Mouse (Mus musculus) adipocyte (in vitro differentiated cells): ENCODE measurements around the gene Pdhb.
"Not testable (repeated sequence)": the region's sequence is repeated elsewhere in the genome, so short reads cannot be mapped to it uniquely, and the experiment has no call there.

Experiments used
- DNase-seq: peaks from one replicate; pipeline ENCODE4 v3.0.0-alpha.2; 2016; ENCODE audit warnings: low spot score

Pdhb gene

DNA sequence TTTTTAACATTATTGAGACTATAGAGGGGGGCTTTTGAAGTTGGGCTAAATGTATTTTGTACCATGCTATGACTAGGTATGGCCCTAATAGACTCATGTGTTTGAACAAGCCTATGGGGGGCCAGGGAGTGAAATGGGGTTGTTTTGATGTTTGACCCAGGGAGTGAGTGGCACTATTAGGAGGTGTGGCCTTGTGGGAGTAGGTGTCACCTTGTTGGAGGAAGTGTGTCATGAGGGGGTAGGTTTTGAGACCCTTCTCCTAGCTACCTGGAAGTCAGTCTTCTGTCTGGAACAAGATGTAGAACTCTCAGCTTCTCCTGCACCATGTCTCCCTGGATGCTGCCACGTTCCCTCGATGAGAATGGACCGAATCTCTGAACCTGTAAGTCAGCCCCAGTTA is 17.7 kb upstream of the Pdhb start:
- DNase-seq: no peak

DNA sequence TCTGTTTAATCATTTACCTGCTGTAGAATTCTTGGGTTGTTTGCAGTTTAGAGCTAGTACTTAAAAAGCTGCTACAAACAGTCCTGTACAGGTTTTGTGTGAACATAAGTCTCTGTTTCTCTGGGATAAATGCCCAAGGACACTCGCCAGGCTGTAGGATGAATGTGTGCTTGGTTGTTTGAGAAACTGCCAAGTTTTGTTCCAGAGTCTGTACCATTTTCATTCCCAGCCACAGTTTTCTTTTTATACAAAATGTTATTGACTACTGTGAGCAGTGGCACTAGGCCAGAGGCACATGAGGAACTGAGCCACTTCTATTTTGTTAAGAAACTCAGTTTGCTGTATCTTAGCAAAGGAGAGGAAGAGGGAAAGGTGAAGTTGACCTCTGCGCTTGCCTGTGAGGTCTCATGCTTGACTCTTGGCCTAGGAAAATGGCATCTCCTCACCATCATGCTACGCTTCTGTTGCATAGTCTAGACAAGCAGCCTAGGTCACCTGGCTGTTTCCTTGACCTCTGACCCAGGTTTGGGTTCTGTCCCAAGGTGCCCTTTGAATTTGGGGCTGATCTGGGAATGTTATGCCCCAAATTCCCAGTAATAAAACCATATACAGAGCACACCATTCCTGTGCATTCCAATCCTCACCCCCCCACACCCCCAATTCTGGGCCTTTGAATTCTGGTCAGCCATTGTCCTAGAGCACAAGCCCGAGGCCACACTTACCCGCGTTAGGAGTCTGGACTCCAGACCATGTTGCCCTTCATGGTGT is 13.6 kb upstream of the Pdhb start:
- peak; percentile 26 for DNase-seq

DNA sequence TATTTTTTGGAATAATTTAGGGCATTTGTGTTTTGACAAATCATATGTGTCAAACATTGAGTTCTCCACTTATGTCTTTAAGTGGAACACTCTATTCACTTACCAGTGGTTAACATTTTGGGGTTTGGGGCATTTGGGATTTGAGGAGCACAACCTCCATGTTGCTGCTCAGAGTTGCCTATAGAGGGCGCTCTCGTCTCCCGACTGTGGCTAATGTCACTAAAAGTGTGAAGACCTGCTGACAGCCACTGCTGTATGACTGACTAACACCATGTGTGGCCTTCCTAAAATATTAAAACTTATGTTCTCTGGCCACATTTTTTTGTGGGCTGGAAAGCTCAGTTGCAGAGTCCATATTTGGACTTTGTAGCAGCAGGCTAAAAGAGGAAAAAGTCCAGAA is 10.5 kb upstream of the Pdhb start:
- DNase-seq: no peak

DNA sequence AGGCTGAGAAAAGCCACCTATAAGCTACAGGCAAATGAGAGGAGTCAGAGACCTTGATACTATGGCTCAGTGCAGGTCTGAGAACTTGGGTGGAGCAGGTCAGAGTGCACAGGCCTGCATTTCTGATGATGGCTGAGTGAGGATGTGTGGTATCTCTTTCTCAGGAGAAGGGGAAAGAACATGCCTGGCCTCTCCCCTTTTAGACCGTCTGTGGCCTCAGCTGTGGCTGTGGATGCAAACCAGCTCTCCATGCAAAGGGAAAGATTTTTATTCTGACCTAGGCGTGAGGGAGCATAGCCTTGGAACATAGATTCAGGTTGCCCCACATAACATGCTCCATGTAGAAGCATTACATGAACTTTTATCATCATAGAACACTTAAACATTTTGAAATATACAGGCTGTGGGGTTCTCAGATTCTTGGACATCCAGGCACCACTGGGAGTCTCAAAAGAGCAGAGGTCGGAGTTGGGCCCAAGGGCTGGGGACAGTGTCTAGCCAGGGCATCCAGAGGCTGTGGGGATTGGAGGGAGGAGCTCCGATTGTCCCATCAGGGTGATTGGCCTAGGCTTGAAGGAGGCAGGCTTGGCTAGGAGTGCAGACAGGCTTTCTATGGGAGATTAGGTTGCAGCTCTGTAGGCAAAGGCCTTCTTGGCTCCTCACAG is 7.7 kb upstream of the Pdhb start:
- DNase-seq: no peak

DNA sequence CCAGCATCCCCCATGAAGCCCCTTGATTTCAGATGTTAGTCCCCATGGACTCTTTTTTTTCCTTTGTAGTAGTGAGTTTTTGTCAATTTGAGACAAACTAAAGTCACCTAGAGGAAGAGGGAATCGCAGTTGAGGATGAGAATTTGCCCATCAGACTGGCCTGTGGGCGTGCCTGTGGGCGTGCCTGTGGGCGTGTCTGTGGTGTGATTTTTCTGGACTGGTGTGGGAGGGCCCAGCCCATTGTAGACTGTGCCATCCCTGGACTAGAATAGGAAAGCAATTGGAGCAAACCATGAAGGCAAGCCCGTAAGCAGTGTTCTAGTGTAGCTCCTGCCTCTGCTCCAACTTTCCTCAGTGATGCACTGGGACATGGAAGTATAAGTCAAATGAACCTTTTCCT is 3.4 kb upstream of the Pdhb start:
- DNase-seq: no peak

DNA sequence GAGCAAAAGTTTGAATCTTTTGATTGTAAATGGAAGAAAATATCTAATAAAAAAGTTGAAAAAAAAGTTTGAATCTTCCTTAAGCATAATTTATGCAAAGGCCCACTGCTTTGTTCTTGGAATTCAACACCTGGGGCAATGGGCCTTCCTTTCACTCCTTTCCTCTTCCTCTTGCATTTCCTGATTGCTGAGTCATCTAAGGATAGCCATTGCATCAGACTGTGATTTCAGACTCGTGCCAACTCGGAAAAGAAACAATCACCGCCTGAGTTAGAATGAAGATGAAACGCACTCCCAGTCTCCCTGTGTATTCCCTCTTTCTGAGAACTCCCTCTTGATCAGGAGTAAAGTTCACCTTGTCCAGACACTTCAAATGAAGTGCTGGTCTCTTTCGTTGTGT is 1.8 kb upstream of the Pdhb start:
- DNase-seq: peak; percentile 58

DNA sequence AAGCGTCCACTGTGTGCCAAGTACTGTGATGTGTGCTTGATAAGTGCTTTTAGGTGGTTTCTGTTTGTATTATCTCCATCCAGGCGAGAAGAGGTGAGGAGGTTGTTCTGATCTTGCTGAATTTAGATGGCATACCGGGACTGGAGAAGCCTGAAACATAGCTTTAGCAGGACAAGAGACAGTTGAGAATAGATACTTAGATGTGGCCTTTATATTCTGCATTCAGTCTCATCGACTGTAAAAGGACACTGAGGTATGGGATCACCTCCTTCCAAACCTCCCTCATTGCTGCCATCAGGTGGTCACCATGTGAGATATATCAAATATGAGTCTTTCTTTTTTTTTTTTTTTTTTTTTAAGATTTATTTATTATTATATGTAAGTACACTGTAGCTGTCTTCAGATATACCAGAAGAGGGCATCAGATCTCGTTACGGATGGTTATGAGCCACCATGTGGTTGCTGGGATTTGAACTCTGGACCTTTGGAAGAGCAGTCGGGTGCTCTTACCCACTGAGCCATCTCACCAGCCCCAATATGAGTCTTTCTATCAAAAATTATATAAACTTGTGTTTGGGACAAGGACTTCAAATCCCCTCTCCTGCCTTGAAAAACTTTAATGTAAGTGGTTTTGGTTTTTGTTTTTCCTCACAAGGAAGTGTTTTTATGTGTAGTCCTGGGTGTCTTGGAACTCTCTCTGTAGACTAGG is 871 bp upstream of the Pdhb start:
- DNase-seq: not testable (repeated sequence)

DNA sequence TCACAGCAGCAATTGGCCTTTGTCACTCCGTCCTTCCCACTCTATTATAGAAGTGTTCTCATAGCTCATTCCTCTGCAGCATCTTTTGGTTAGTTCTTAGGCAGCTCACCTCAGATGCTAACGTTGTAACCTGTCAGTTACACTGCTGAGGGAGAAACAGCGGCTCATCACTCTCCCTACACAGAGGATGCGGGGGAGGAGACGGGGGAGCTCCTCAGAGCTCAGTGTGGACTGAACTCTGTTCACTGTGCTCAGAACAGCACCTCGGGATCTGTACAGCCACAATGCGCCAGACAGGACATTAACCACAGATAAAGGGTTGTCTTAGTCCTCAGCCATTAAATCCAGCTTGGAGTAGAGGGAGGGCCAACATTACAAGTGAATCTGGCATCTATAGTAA is 8.4 kb downstream of the Pdhb start:
- no peak for DNase-seq

DNA sequence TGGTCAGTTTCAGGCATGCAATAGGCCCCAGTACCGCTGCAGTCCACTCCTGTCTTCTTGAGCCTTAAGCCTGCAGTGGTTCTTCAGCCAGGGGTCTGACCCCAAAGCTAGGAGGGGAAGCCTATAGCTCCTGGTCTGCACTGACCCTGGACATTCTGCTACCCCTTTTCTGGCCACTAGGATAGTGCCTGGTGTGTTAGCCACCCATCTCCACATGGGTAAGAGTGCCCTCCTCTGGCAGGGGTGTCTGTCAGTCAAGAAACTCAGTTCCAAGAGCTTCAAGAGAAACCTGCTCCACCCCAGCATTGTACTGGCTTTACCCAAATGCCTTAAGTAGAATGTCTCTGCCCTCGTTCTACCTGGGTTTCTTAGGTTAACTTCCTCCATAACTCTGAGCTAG is 11.0 kb downstream of the Pdhb start:
- no peak for DNase-seq

DNA sequence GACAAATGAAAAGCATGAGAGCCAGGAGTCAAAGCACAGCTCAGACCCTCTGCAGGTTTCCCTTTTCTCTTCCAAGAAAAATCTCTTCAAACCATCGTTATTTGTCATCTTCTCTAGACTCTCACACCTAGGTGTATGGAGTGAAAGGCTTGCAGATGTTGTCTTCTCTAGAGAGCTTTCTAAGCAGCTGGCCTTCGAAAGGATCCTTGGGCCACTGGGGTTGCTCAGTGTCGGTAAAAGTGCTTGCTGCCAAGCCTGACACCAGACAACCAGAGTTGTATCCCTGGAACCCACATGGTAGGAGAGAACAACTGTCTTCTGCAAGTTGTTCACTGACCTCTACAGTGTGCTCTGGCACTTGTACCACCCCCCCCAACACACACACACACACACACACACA is 13.7 kb downstream of the Pdhb start:
- DNase-seq: no peak

DNA sequence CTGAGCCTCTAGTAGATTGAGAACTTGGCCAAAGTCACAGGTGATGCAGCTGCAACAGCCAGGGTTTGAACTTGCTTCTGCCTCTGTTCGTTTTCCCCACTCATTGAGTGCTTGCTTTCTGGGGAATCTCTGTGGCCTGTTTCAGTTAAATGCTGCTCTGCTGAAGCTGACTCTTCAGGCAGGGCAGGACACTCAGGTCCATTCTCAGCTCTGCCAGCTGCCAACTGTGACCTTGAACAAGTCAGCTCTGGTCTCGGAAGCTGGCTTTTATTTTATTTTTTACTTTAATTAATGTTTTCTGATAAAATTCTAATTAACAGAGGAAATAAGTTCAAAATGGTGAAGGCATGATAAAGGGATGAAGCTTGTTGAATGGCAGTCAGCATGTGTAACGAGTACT is 14.1 kb downstream of the Pdhb start:
- DNase-seq: no peak

DNA sequence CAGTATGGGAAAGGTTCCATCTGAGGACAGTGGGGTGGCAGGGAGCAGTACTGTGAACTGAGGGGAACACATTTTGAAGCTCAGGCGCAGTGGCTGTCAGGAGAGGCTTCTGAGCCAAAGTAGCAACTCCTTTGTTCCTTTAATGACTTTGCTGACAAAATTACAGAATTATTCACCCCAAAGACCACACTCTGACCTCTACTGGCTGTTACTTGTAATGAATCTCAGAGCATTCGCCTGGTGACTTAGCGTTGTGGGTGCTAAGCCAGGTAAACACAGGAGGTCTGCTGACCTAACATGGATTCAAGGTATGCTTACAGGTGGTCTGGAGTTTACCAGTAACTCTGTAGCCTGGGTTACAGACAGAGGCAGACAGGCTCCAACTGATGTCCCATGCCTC is 15.9 kb downstream of the Pdhb start:
- DNase-seq: no peak

DNA sequence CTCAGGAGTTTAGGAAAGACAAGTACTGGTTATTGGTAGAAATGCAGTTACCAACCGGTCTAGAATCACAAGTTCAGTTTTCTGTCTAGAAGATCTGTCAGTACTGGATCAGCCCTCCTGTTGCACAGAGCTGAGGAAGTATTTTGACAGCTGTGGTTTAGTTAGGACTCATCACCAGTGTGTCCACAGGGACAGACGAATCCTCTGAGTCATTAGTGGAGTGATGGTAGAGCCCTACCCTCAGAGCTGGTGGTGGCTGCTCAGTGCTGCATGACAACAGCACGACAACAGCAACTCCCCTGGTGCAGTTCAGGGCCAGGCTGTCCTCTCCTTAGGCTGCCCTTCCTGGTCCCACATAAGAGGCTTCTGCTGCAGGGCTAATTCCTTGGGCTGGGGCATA is 18.8 kb downstream of the Pdhb start:
- DNase-seq: no peak

DNA sequence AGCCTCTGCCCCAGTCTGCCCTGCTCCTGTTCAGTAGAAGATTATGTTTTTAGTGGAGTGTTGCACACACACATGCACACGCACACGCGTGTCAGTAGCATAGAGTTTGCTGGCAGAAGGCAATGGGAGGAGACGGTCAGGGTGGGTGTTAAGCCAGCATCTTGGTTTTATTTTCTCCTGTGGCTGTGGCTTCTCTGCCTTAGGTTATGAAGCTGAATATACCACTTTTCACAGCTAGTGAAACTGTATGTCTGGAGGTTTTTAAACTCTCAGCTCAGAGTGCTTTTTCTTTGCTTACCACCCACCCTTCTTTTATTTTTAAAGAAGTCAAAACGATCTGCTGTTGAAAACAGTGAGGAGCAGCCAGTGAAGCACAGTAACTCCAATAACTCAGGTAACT is 21.1 kb downstream of the Pdhb start:
- DNase-seq: no peak

DNA sequence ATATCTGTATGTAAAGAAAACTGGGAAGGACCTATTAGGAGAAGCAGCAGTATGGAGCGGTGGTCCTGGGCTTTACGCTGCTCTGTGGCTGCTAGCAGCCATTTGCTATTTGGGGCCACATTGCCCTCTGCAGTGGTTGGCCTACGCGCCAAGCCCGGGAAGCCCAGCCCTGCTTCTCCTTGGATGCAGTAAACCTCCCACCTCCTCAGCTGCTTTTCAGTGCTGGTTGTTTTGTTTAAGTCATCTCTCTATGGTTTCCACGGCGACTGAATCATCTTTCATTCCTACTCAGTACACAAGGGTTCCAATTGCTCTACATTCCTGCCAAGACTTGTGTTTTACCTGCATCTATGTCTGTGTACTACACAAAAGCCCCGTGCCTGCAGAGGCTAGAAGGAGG is 24.0 kb downstream of the Pdhb start:
- DNase-seq: no peak

DNA sequence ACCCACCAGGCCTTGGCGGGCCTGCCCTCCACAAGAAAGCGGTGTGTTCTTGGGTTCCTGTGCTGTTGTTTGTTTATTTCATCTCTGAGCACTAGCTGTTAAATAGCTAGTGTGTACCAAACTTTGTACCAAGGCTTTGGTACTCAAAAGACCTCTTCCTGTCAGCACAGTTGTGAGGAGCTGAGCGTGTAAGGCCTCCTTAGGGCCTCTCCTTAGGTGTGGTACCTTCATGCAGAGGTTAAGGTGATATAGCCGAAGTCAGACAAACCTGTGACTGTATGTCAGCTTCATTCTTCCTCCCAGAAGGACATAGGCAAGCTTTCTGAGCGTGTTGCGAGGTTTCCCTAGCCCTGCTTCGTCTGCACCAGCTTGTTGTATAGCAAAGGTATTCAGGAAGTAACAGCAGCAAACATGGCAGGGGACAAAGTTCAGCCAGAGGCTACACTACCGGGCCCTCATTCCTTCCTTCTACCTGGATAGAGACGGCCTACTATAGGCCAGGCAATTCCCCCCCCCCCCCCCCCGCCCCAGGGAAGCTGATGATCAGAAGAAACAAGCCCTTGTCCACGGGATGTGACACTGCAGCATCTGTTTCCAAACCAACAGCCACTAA is 26.1 kb downstream of the Pdhb start:
- no peak for DNase-seq

DNA sequence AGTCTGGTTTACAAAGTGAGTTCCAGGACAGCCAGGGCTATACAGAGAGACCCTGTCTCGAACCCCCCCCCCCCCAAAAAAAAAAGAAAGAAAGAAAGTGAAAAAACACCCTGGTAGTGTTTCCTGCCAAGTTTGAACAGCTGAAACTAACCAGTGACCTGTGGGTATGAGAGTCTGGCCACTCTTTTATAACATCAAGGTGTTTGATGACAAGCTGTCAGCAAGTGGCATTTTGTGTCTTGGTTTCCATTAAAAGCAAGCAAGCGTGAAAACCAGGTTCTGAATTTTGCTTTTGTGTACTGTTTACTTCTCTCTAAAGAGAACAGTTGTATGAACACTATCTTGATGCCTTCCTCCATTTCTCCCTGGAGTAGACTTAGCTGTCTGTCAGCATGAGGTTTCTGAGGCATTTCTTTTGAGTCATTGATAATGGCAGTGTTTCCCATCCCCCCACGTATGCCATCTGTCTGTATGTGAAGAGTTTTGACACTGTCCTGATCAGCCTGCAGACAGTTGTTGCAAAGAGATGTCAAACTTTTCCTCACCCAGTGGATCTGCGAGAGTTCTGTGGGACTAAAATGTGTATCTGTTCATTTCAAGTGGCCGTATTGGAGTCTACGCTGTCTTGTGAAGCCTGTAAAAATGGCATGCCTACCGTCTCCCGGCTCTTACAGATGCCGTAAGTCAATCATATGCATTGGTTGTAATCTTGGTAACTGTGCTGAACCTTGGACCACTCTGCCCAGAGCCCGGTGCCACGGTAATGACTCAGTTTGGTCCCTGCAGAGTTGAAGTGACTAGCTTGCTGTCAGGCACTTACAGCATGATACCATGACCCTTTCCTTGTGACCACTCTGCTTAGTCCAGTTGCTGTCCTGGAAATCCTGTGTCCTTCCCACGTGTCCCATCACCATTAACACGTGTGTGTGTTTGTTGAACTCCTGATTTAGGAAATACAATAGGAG is 26.9 kb downstream of the Pdhb start:
- DNase-seq: no peak

DNA sequence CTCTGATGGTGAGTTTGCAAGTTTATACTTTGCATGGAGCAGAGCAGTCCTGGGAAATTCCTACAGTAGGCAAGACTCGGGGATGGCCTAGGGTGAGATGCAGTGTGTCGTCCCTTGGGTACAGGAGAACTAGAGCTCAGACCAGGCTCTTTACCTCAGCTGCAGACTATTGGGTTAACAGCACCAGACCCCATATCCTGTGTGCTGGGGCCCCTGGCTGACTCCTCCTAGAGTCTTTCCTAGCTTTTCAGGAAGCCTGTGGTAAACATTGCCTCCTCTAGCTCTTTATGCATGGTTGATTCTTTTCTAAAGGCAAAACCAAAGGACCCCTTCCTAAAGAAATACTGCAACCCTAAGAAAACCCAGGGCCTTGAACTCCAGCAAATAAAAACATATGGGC is 31.7 kb downstream of the Pdhb start:
- DNase-seq: no peak

DNA sequence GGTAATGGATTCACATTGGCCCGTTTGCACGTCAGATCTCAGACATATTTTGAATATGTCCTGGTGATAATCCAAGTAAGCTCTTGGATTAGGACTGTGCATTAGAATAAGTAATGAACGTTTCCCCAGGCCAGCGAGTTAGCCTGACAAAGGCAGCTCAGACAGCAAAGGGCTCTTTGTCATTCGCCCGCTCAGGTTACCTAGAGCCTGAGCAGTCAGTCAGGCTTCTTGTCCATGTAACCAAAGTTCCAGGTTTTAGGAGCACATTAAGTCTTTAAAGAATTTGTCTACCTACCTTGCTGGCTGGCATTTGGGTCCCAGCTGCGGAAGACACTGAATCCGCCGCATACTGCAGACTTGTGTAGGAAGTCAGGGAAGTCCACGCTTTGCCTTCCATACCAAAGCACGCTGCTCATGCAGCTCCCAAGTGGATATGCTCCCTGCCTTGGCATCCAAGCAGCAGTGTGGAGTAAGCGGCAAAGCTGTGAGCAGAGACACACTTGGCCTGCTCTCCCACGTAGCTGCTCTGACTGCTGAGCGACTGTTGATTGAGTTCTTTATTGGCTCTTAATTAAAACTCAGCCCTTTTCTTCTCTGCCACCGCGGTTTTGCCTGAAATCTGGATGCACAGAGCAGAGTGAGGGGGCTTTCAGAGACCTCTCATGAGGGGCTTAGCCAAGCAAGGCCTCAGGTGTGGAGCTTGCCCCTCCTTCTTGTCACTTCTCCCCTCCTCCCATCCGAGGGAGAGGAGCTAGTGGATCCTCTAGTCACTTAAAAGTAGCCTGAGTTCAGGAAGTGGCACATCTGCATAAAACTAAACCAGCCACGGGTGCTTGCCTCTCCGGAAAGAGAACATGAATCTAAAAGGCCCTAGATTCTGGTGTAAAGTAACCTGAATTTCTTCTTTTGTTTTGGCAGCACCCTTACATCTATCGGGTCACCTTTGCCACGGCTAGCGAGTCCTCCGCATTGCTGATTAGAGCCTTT is 32.8 kb downstream of the Pdhb start:
- no peak for DNase-seq

DNA sequence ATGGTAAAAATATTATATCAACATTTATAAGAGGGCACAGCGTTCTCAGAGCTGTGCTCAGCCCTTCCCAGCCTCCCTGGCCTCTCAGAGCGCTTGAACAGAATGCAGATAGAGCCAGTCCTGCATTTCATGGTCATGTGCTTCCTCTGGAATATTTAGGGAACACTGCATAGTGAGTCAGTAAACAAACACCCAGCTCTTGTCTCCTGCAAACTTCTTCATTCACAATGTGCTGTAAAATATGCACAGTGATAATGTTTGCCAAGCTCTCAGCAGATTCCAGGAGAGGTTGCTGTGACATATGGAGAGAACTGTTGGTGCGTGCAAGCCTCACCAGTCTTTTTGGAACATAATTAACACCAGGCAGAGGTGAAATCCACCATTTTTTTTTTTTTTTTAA is 37.7 kb downstream of the Pdhb start:
- DNase-seq: peak; percentile 27

DNA sequence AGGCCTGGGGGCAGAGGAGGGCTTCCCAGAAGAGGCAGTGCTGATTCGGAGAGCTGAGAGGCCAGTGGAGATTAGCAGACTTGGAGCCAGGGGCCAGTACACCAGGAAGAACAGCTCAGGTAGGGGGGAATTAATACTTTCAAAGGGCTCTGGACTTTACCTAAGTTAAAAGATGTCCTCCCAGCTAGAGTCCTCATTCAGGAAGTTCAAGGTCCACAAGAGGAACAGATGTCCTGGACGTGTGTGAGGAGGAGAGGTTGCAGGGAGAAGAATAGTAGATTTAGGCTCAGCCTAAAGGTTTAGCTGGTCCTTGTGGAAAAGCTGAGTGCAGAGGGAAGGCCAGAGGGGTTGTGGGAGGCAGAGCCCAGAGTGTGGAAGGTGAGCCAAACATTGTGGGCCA is 38.6 kb downstream of the Pdhb start:
- no peak for DNase-seq
